ENCODE assay signal across 11 mouse cellular contexts in genomic region chr14:84610476-84610875, GRCm38 (mm10).
"Had no signal": no experiment of that assay in that cellular context is flagged by ENCODE, and none has a peak within 500 bp of the region (broad histone marks: within the 10 kb centered on the region; RNA-seq: fewer than 3 reads in every experiment).

No protein-coding gene starts in this region.

- DNase-seq: right cerebral cortex, adult 18-20 months; right cerebral cortex, postnatal 14 days; right cerebral cortex, postnatal 25 days; right cerebral cortex, postnatal 4 days; spleen, adult 18-20 months; thymus, adult 18-20 months; thymus, adult 2 months; thymus, postnatal 14 days; thymus, postnatal 25 days; thymus, postnatal 36 days; thymus, postnatal 4 days had no signal
